Mouse (Mus musculus) CD4-positive naive resting alpha-beta T cell, adult 76 days (primary cell): ENCODE measurements around the gene Senp7. TPM values are rescaled to one million over a fixed set of nuclear protein-coding genes. Genes with fewer than 3 reads are reported as not detected.

Experiments used
- total RNA-seq: library from RNA; stranded (reverse); gene quantifications from one replicate; pipeline ENCODE4 v1.2.4, GENCODE M21; 2023

Gene Senp7
- total RNA-seq, result 78.4 TPM

DNA sequence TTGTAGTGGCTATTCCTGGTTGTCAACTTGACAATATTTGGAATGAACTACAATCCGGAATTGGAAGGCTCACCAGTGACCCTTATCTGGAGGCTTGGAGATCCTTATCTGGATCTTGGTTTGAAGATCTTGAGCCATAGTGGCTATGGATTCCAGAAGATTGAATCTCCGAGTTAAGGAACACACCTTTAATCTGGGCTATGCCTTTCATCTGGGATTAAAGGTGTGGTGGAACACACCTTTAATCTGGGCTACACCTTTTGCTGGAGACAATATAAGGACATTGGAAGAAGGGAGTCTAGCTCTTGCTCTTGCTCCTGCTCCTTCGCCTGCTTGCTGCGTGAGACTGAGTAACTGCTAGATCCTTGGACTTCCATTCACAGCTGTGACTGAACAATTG lies at the start of gene Senp7:
TSS of gene Senp7 (plus strand) at position 301 of the 400 bp plus-strand sequence.

DNA sequence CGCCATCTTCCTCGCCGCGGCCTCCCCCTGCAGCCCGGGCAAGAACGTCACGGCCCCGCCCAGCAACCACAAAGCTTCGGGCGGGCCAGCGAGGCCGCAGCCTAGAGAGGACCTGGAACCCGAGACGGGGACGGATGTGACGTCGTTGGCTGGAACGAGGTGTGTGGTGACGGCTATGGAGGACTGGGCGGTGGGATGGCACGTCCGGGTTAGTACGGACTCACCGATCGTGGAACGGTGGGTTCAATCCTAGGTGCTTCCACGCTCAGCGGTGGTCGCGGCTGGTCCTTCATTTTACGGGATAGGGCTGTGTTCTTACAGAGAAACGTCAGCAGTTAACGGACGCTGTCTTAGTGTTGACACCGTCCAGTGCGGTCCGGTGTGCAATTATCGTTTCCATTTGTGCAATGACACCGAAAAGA lies 18.5 kb upstream of the Senp7 start, which contains the start of gene Pcnp:
TSS of gene Pcnp (minus strand) at position 79 of the 422 bp plus-strand sequence.

DNA sequence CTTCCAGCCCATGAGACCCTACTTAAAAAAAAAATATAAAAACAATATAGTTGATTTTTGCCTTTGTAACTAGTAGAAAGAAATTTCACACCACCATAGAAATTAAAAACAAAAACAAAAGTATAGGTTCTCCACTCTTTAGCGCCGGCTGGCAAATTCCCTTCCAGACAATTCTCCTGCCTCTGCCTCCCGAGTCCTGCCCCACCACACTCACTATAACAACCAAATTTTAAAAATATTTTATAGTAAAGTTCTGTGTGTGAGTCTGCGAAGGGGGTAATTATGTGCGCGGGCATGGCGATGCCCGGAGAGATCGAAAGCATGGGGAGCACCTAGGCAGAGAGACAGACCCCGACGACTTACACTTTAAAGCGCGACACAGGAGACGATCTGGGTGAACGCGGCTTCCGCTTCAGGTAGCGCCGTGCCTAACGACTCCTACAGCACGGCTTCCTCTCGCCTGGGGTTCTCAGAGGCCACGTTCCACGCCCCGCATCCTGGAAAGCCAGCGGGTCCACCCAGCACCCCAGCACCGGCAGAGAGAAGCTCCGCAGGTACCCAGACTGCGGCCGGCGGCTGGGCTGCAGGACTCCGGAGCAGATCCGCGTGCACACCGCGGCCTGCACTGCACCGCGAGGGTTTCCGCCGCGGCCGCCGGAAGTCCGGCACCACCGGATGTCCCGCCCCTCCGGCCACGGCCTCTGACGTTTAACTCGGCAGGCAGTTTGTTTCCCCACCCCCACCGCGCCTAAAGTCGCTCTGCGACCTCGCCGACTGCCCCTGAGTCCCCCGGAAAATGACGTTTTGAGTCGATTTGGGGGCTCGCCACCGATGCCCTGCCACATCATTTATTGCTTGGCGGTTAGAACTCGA lies 10.8 kb upstream of the Senp7 start, which contains the start of gene Trmt10c:
TSS of gene Trmt10c (minus strand) at position 682 of the 873 bp plus-strand sequence.

DNA sequence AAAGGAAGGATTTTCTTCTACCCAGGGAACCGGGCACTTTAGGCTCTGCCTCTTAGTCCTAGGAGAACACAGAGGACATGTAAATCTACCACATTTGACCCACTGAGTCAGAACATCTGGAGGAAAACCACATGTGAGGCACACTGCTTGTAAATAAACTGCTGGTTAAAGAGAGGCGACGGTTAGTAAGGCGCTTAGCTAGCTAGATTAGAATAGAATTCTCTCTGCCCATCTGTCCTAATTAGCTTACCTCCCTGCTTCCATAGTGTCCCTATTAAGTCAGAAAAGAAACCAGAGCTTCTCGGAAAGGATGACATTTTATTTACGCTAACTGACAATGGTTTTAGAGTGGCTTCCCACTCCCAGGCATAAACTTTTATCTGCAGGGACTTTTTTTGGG lies 155.9 kb downstream of the Senp7 start, which contains the start of gene Impg2:
TSS of gene Impg2 (plus strand) at position 263 of the 400 bp plus-strand sequence.

Other genes starting within 250 kb of the Senp7 start
- gene Nfkbiz, start 209.4 kb upstream of the Senp7 start, total RNA-seq, result 96.5 TPM
- gene Nxpe3, start 153.1 kb upstream of the Senp7 start, total RNA-seq, result 28.7 TPM
- 81.1 TPM for gene Cep97, start 113.5 kb upstream of the Senp7 start, total RNA-seq
- gene Rpl24, start 82.1 kb upstream of the Senp7 start, total RNA-seq, result 945 TPM
- gene Zbtb11, start 74.5 kb upstream of the Senp7 start, total RNA-seq, result 78.0 TPM
- 129 TPM for gene Pcnp, start 18.6 kb upstream of the Senp7 start, total RNA-seq
- 15.8 TPM for gene Trmt10c, start 10.5 kb upstream of the Senp7 start, total RNA-seq
- 4.0 TPM for gene Impg2, start 156.0 kb downstream of the Senp7 start, total RNA-seq